Comparison of ENCODE assay signal across 9 mouse cellular contexts in genomic region chr10:59978401-59978800, GRCm38 (mm10). TPM values are rescaled to one million over a fixed set of nuclear protein-coding genes. Genes with fewer than 3 reads are reported as not detected.
A peak's percentile ranks its signal among the peaks of the same experiment; 100 is the strongest.
DNase-seq lines count a peak whose midpoint lies in the region; ATAC-seq and TF ChIP-seq lines count a peak whose summit lies in the region.
"Had no signal": no experiment of that assay in that cellular context is flagged by ENCODE, and none has a peak within 500 bp of the region (broad histone marks: within the 10 kb centered on the region; RNA-seq: fewer than 3 reads in every experiment).

No protein-coding gene starts in this region.

- H3K9me3 ChIP-seq in heart, embryonic 11.5 days (replicated peaks; ENCODE audit: control insufficient read depth, low read length), result no peaks in the 10 kb centered on the region
- no peaks in the 10 kb centered on the region for H3K9me3 ChIP-seq in heart, embryonic 16.5 days (replicated peaks; ENCODE audit: control insufficient read depth, low read length)

- intact Hi-C loops in heart, postnatal 14 days (cut with DNase I), result no loop called here

- 53% methylated on average over 2 of the region's 2 CpGs for WGBS in heart, embryonic 11.5 days (ENCODE audit: insufficient replicate concordance)
- WGBS in bone marrow, adult 2 months, result 56% methylated on average over 2 of the region's 2 CpGs
- whole genome bisulfite sequencing in heart, embryonic 16.5 days, result 40% methylated on average over 2 of the region's 2 CpGs

- H3K9ac ChIP-seq in heart, embryonic 11.5 days (ENCODE audit: low read depth, low read length), result 0 out of 2 replicates have a peak overlapping the region, but pooled peaks have one; percentile 28
- peak overlapping the region; percentile 47 for H3K9ac ChIP-seq in heart, embryonic 16.5 days (ENCODE audit: low read length)

- H3K27me3 ChIP-seq in heart, embryonic 11.5 days (ENCODE audit: control insufficient read depth, insufficient read depth, low read length), result no peaks in the 10 kb centered on the region
- H3K27me3 ChIP-seq in heart, embryonic 16.5 days (ENCODE audit: control insufficient read depth, insufficient read depth, low read length), result no peaks in the 10 kb centered on the region

- H3K4me3 ChIP-seq in heart, embryonic 11.5 days (ENCODE audit: low read depth, low read length), result no peak overlapping the region
- no peak overlapping the region for H3K4me3 ChIP-seq in bone marrow, adult 2 months (replicated peaks; ENCODE audit: control insufficient read depth, low read depth, low read length)
- no peak overlapping the region for H3K4me3 ChIP-seq in heart, embryonic 16.5 days (ENCODE audit: low read length)

- H3K4me2 ChIP-seq in heart, embryonic 11.5 days, result peak overlapping the region; percentile 8; the same call in 1 of the 2 replicates
- no peak overlapping the region; the same call in 1 of the 2 replicates for H3K4me2 ChIP-seq in heart, embryonic 16.5 days (ENCODE audit: low read depth, low read length)

- peaks cover 38% of the 10 kb centered on the region for H3K4me1 ChIP-seq in heart, embryonic 11.5 days (ENCODE audit: control insufficient read depth, insufficient read depth, low read length)
- peaks cover 13% of the 10 kb centered on the region for H3K4me1 ChIP-seq in bone marrow, adult 2 months (ENCODE audit: control insufficient read depth, insufficient read depth, low read length)
- H3K4me1 ChIP-seq in heart, embryonic 16.5 days (ENCODE audit: control insufficient read depth, insufficient read depth, low read length), result peaks cover 67% of the 10 kb centered on the region

- H3K27ac ChIP-seq in heart, embryonic 11.5 days (ENCODE audit: low read depth, low read length), result peak overlapping the region; percentile 54
- H3K27ac ChIP-seq in bone marrow, adult 2 months (ENCODE audit: control insufficient read depth, insufficient read depth, low read depth, low read length, poor library complexity), result peak overlapping the region; percentile 67
- peak overlapping the region; percentile 81 for H3K27ac ChIP-seq in heart, embryonic 16.5 days (ENCODE audit: low read length)

- no peak for TF ChIP-seq CTCF in bone marrow, adult 2 months (IDR thresholded peaks at IDR 0.05; ENCODE audit: control insufficient read depth, insufficient read depth, low read length)

- H3K36me3 ChIP-seq in heart, embryonic 11.5 days (ENCODE audit: control insufficient read depth, insufficient read depth, low read length), result no peaks in the 10 kb centered on the region
- no peaks in the 10 kb centered on the region for H3K36me3 ChIP-seq in heart, embryonic 16.5 days (ENCODE audit: control insufficient read depth, insufficient read depth)

- no peak for ATAC-seq in heart, embryonic 11.5 days (replicated peaks; ENCODE audit: insufficient number of reproducible peaks, low FRiP score, low TSS enrichment)
- no peak for ATAC-seq in heart, embryonic 16.5 days (replicated peaks; ENCODE audit: extremely low read depth, insufficient read depth, low FRiP score)

- no peak for TF ChIP-seq POLR2A in bone marrow, adult 2 months (IDR thresholded peaks at IDR 0.05; ENCODE audit: borderline replicate concordance, control insufficient read depth, low read depth, low read length)

- no peak for DNase-seq in heart, postnatal 14 days
- peak; percentile 48 for DNase-seq in lung, postnatal 14 days
- no peak for DNase-seq in MN1 (ENCODE audit: low spot score)
- no peak for DNase-seq in layer of hippocampus, adult 11-12 months (ENCODE audit: low spot score)
- no peak for DNase-seq in spleen, postnatal 14 days (ENCODE audit: low spot score in 2 of 2)
- DNase-seq: thymus, postnatal 4 days had no signal

RNA-seq across cellular contexts. Expression of gene Ascc1, which starts 24.2 kb away (rescaled TPM):
- 34.5 and 36.2 TPM in 2 replicates for polyA plus RNA-seq in heart, embryonic 11.5 days (2014; fragmentation: Nextera tagmentation; extraction: Ambion mirVana)
- total RNA-seq in heart, postnatal 14 days (2021), result 10 to 100 TPM; 19.1 to 21.7 TPM
- 15.8 and 18.6 TPM in 2 replicates for polyA plus RNA-seq in bone marrow, adult 2 months (2011; ENCODE audit: insufficient read depth, insufficient read length, low replicate concordance, missing spikeins)
- polyA plus RNA-seq in heart, embryonic 16.5 days (2015; fragmentation: Nextera tagmentation; extraction: Ambion mirVana), result 41.9 and 44.1 TPM in 2 replicates

RNA-seq across cellular contexts. Expression of gene Anapc16, which starts 24.5 kb away (rescaled TPM):
- 70.6 and 84.1 TPM in 2 replicates for polyA plus RNA-seq in heart, embryonic 11.5 days (2014; fragmentation: Nextera tagmentation; extraction: Ambion mirVana)
- total RNA-seq in heart, postnatal 14 days (2021), result 10 to 100 TPM; 64.8 to 70.1 TPM
- 25.2 and 32.9 TPM in 2 replicates for polyA plus RNA-seq in bone marrow, adult 2 months (2011; ENCODE audit: insufficient read depth, insufficient read length, low replicate concordance, missing spikeins)
- polyA plus RNA-seq in heart, embryonic 16.5 days (2015; fragmentation: Nextera tagmentation; extraction: Ambion mirVana), result 89.3 and 90.1 TPM in 2 replicates

RNA-seq across cellular contexts. Expression of gene Ddit4, which starts 26.8 kb away (rescaled TPM):
- 1.9 and 3.4 TPM in 2 replicates for polyA plus RNA-seq in heart, embryonic 11.5 days (2014; fragmentation: Nextera tagmentation; extraction: Ambion mirVana)
- 100 to 1,000 TPM; 188 to 191 TPM for total RNA-seq in heart, postnatal 14 days (2021)
- 19.2 and 34.2 TPM in 2 replicates for polyA plus RNA-seq in bone marrow, adult 2 months (2011; ENCODE audit: insufficient read depth, insufficient read length, low replicate concordance, missing spikeins)
- polyA plus RNA-seq in heart, embryonic 16.5 days (2015; fragmentation: Nextera tagmentation; extraction: Ambion mirVana), result 29.0 and 31.9 TPM in 2 replicates
